Mouse (Mus musculus) c-Kit-negative CD71-positive TER-119-positive erythroid progenitor cells, embryonic 14.5 days (primary cell): ENCODE measurements around the gene Gm39115.

Experiments
- DNase-seq: peaks from one replicate; pipeline ENCODE4 v3.0.0-alpha.2; 2013; ENCODE audit warnings: low read depth, low spot score

Gm39115 gene

DNA sequence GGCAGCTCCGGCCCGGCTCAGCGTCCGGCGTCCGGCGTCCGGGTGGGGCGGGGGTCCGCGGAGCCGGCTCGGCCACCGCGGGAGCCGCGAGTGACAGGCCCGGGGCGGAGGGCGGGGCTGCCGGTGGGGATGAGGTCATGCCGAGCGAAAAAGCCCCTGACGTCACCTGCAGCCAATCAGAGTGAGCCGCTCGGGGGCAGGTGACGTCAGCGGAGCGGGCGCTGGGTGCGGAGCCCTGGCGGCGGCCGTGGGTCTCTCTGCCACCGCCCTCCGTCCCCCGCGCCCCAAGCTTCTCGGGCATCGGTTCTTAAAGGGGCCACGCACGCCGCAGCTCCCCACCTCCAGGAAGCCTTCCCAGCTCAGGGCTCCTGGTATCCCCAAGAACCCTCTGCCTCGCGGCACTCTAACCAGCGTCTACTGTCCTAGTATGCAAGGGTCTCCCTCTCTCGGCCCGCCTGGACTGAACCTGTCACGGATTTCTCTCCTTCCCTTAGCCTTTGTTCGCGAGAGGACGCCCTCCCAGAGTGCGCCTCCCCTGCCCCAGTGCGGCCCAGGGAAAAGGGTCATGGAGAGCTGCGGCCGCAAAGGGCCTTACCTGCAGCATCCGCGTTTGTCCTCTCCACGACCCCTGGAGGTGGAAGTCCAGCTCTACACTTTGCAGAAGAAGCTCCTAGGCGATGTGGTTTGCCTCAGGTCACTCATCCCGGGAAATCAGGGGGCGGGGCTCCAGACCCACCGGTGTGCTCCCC, 40.5 kb downstream of the Gm39115 start, which contains the start of gene Dusp8:
Gene Dusp8 (minus strand): TSS at position 661 of the 749 bp plus-strand sequence.
- DNase-seq: peak; percentile 89

DNA sequence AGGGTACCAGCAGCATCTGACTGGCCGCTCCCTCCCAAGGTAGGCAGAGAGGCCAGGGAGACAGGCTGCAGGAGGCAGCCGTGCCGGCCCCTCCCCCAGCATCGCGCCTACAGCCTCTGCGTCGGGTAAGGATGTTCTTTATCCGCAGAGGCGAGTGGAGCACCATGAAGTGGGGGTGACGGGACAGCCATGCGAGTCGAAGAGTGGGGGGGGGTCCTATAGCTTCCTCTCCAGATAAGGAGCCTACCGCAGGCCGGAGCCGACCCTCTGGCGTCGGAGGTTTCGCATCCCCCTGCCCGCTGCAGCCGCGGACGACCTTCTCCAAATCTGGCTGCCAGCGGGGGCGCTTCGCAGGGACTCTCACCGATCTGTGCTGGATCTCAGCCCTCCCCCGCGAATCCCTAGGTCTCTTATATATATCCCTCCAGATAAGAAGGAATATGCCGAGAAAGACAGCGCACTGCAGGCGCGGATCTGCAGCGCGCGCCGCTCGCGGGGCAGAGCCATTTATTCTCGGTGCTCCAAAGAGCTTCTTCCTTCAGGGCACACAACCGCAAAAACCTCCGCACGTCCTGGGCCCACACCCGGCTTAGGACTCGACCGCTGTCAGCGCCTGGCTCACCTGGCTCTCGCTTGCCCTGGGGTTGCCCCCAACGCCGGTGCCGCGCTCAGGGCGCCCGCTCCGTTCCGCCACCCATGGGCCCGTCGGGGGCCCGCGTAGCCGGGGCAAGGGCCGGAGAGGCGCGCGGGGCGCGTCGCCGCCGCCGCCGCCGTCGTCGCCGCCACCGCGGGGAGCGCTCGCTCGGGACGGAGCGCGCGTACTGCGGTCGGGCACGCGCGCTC, 41.3 kb downstream of the Gm39115 start:
- no peak for DNase-seq

GRCm38 (mm10) chr7:142093696-142094240, 42.1 kb downstream of the Gm39115 start:
- no peak for DNase-seq

GRCm38 (mm10) chr7:142092991-142093390, 42.8 kb downstream of the Gm39115 start:
- DNase-seq: no peak

DNA sequence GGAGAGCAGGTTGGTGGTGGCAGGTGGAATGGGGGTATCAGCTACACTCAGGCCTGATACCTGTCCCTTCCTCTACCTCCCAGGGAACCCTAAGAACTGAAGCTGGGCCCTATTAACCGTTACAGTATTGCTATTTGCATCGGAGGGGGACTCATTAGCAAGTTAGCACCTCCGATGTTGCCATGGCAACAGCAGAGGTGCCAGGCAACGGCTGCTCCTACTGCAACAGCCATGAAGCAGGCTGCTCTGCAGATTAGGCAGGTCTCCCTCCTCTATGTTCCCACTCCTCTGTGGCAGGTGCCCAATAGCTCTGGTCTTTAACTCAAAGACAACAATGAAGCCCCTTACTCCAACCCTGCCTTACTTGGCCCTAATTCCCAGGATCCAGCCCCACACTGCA, 44.0 kb downstream of the Gm39115 start:
- DNase-seq: no peak

DNA sequence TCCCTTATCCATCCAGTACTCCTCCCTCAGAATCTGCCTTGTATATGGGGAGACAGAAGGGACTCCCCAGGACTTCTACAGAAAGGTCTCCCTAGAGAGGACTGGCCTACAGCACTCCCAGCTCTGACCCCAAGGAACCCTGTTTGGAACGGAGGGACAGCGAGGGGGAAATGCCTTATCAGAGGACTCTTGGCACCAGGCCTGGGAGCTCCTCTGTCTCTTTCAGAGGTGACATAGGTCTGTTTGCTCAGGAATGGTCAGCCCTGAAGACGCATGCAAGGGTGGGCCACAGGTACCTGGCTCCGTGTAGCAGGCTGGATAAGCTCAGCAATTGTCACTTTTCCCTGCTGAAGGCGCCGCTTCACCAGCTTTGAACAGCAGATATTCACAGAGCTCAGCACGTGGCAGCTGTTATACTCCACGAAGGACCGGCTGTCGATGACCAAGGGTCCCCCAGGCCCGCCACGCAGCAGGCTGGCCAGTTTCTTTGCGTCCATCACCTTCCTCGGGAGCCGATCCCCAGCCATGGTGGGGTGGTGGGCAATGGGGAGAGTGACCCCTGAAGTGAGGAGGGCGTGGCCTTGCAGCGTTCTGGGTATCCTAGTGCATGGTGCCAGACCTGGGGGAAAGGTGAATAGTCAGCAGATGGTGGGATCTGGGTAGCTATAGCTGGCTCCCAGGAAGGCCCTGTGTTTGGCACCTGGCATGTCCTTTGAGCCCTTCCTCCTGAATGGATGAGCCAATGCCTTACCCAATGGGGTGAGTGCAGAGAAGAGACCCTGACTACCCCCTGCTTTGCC, 46.0 kb downstream of the Gm39115 start:
- no peak for DNase-seq

DNA sequence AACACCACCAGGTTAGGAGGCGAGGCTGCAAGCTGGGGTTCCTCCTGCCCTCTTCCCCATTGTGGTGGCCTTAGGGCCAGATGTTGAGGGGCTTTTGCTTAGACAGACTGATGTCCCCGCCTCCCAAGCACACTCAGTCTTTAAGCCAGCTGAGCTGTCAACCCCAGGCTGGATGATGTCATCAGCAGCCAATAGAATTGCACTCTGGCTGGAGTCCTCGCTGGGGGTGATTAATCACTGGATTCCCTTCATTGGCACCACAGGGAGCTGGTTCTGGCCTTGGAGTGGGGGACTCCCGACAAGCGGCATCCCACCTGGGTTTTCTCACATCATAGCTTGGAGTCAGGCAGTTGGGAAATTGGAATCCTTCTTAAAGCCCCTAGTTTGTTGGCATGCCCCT, 46.9 kb downstream of the Gm39115 start:
- DNase-seq: peak; percentile 68

DNA sequence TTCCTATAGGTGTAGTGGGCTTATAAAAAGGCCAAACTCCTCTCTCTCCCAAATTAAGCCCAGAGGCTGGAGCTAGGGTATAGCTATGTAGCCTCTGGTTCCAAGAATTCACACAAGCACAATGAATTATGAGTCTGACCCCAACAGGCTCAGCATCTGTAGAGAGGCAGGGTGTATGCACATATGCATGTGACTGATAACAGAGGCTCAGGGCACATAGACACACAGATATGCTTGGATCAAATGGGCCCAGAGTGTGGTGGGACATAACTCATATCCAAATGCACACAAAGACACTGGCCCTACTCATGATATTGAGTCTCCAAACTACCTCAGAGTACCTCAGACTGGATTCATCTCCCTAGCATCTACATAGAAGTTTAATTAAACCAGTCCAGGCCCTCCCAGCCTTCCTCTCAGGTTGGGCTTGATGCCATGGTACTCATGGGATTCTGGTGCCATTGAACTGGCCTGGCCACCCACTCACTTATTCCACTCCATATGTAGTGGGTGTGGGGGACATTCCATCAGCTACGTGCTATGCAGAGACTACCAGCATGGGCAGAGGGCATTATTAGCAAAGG, 48.7 kb downstream of the Gm39115 start:
- peak; percentile 82 for DNase-seq

DNA sequence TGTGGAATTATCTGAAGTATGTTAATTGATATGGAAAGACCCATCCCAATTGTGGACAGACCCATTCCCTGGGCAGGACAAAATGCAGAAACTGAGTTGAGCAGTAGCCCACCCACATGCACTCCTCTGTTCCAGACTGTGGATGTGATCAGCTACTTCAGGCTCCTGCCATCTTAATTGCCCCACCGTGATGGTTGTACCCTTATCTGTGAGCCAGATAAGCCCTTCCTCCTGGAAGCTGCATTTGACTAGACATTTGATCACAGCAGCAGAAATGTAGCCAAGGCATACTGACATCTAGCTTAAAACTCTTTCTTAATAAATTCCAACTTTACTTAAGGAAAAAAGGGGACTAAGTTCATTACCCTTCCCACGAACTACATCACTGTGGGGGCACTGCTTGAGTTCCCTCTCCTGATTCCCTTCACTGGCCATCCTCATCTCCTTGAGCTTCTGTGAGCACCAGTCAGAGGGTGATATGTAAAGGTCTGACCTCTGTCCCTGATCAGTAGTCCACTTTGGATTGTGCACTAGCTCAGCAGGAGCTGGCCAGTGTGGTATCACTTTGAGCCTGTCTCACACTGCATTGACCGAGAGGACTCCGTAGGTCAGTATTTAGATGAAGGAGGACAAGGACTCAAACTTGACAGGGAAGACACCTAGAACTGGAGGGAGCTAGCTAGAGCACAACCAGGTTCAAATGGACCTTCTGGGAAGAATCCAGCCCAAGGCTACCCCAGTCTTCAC, 49.5 kb downstream of the Gm39115 start:
- DNase-seq: no peak
